24 mouse cellular contexts compared by ENCODE assay signal in the genomic region with DNA sequence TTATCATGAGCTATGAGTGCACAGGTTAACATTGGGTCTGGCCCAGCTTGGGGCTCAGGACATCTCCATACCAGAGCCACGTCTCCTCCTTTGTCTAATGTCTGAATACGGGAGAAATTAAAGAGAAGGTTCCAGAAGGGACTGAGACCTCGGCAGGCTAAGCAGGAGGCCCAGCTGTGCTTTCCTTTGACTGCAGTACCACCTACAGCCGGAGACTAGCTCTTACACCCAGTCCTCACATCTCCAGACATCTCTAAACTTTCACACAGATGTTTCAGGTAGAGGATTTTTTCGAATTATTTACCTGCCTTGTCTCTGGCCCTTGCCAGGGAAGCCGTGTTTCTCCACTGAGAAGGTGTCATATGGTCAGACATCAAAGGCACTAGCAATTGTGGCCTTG. TPM values are rescaled to one million over a fixed set of nuclear protein-coding genes. Genes with fewer than 3 reads are reported as not detected.
DNase-seq lines count a peak whose midpoint lies in the region; ATAC-seq and TF ChIP-seq lines count a peak whose summit lies in the region.
"Had no signal": no experiment of that assay in that cellular context is flagged by ENCODE, and none has a peak within 500 bp of the region (broad histone marks: within the 10 kb centered on the region; RNA-seq: fewer than 3 reads in every experiment).

No protein-coding gene starts in this region.

- H3K4me3 ChIP-seq in forebrain, postnatal 0 days (ENCODE audit: low read depth, low read length), result no peak overlapping the region
- no peak overlapping the region for H3K4me3 ChIP-seq in forebrain, embryonic 16.5 days (replicated peaks; ENCODE audit: low read length)
- H3K4me3 ChIP-seq in kidney, postnatal 0 days (replicated peaks; ENCODE audit: low read depth, low read length), result no peak overlapping the region
- H3K4me3 ChIP-seq in neural tube, embryonic 13.5 days, result no peak overlapping the region
- no peak overlapping the region for H3K4me3 ChIP-seq in stomach, postnatal 0 days (ENCODE audit: low read depth, low read length)
- H3K4me3 ChIP-seq: embryonic facial prominence, embryonic 12.5 days; erythroblast, embryonic 14.5 days; forebrain, embryonic 15.5 days; gastrocnemius, adult 2 months; heart, embryonic 15.5 days; lung, embryonic 15.5 days had no signal

- H3K9ac ChIP-seq in forebrain, postnatal 0 days, result no peak overlapping the region
- H3K9ac ChIP-seq in forebrain, embryonic 16.5 days (replicated peaks; ENCODE audit: low read depth, low read length), result no peak overlapping the region
- H3K9ac ChIP-seq in kidney, postnatal 0 days (ENCODE audit: low read depth, low read length), result no peak overlapping the region
- no peak overlapping the region for H3K9ac ChIP-seq in neural tube, embryonic 13.5 days
- H3K9ac ChIP-seq in stomach, postnatal 0 days (ENCODE audit: low read length), result no peak overlapping the region
- H3K9ac ChIP-seq: embryonic facial prominence, embryonic 12.5 days; forebrain, embryonic 15.5 days; heart, embryonic 15.5 days; liver, embryonic 14.5 days; lung, embryonic 15.5 days had no signal

- H3K27ac ChIP-seq in forebrain, postnatal 0 days (ENCODE audit: low read depth, low read length), result no peak overlapping the region
- no peak overlapping the region for H3K27ac ChIP-seq in forebrain, embryonic 16.5 days (ENCODE audit: low read length)
- H3K27ac ChIP-seq in kidney, postnatal 0 days, result no peak overlapping the region
- no peak overlapping the region for H3K27ac ChIP-seq in neural tube, embryonic 13.5 days (replicated peaks)
- no peak overlapping the region for H3K27ac ChIP-seq in stomach, postnatal 0 days (replicated peaks)
- H3K27ac ChIP-seq: embryonic facial prominence, embryonic 12.5 days; forebrain, embryonic 15.5 days; gastrocnemius, adult 2 months; heart, embryonic 15.5 days; liver, embryonic 14.5 days; lung, embryonic 15.5 days had no signal

- WGBS in forebrain, postnatal 0 days, result 66% methylated on average over 6 of the region's 6 CpGs
- WGBS in forebrain, embryonic 16.5 days, result 67% methylated on average over 6 of the region's 6 CpGs
- WGBS in kidney, postnatal 0 days, result 74% methylated on average over 6 of the region's 6 CpGs
- WGBS in neural tube, embryonic 13.5 days, result 76% methylated on average over 6 of the region's 6 CpGs
- 62% methylated on average over 6 of the region's 6 CpGs for WGBS in stomach, postnatal 0 days

- H3K36me3 ChIP-seq in forebrain, postnatal 0 days (ENCODE audit: insufficient read depth), result no peaks in the 10 kb centered on the region
- no peaks in the 10 kb centered on the region for H3K36me3 ChIP-seq in forebrain, embryonic 16.5 days (ENCODE audit: control insufficient read depth, insufficient read depth)
- no peaks in the 10 kb centered on the region for H3K36me3 ChIP-seq in kidney, postnatal 0 days (ENCODE audit: insufficient read depth, low read length)
- no peaks in the 10 kb centered on the region for H3K36me3 ChIP-seq in neural tube, embryonic 13.5 days
- no peaks in the 10 kb centered on the region for H3K36me3 ChIP-seq in stomach, postnatal 0 days (ENCODE audit: control insufficient read depth, insufficient read depth, low read length)
- H3K36me3 ChIP-seq: embryonic facial prominence, embryonic 12.5 days; forebrain, embryonic 15.5 days; heart, embryonic 15.5 days; lung, embryonic 15.5 days had no signal

- TF ChIP-seq EP300 in stomach, postnatal 0 days (optimal IDR thresholded peaks at IDR 0.05), result no peak

- no peaks in the 10 kb centered on the region for H3K9me3 ChIP-seq in forebrain, postnatal 0 days (ENCODE audit: low read length)
- H3K9me3 ChIP-seq in forebrain, embryonic 16.5 days (ENCODE audit: control insufficient read depth, low read length), result no peaks in the 10 kb centered on the region
- H3K9me3 ChIP-seq in kidney, postnatal 0 days (replicated peaks; ENCODE audit: low read length), result no peaks in the 10 kb centered on the region
- H3K9me3 ChIP-seq in neural tube, embryonic 13.5 days, result no peaks in the 10 kb centered on the region
- H3K9me3 ChIP-seq in stomach, postnatal 0 days (ENCODE audit: control insufficient read depth, low read length), result no peaks in the 10 kb centered on the region
- H3K9me3 ChIP-seq: embryonic facial prominence, embryonic 12.5 days; forebrain, embryonic 15.5 days; heart, embryonic 15.5 days; lung, embryonic 15.5 days had no signal

- peak; percentile 53 for TF ChIP-seq CTCF in forebrain, postnatal 0 days (IDR thresholded peaks at IDR 0.05; ENCODE audit: low read depth)
- peak; percentile 49 for TF ChIP-seq CTCF in kidney, postnatal 0 days (IDR thresholded peaks at IDR 0.05; ENCODE audit: low read depth)
- TF ChIP-seq CTCF in stomach, postnatal 0 days (IDR thresholded peaks at IDR 0.05; ENCODE audit: low read depth), result peak; percentile 48

- DNase-seq in forebrain, postnatal 0 days, result peak; percentile 19
- DNase-seq in kidney, postnatal 0 days (ENCODE audit: low spot score), result peak; percentile 31
- no peak for DNase-seq in kidney, postnatal 14 days
- no peak for DNase-seq in neural tube, embryonic 10.5 days (ENCODE audit: extremely low spot score, low spot score)
- no peak for DNase-seq in stomach, postnatal 0 days (ENCODE audit: low spot score)
- DNase-seq: adrenal gland, postnatal 36 days; cerebellum, adult 9-10 months; gastrocnemius, adult 2 months; heart, postnatal 4 days; kidney, adult 8-10 months; kidney, postnatal 36 days; lung, postnatal 4 days; right cerebral cortex, postnatal 14 days had no signal

- peak; percentile 73 for ATAC-seq in forebrain, postnatal 0 days
- no peak for ATAC-seq in forebrain, embryonic 16.5 days
- no peak for ATAC-seq in kidney, postnatal 0 days (replicated peaks; ENCODE audit: low FRiP score, low read depth)
- 0 out of 2 replicates have a peak, but pooled peaks have one; percentile 27 for ATAC-seq in neural tube, embryonic 13.5 days (ENCODE audit: low read depth)
- ATAC-seq in stomach, postnatal 0 days (ENCODE audit: low FRiP score, low TSS enrichment), result no peak
- ATAC-seq in monocyte, adult 5-6 weeks (replicated peaks; ENCODE audit: insufficient number of reproducible peaks, low FRiP score, low TSS enrichment, poor library complexity, severe bottlenecking), result no peak
- ATAC-seq: forebrain, embryonic 15.5 days had no signal

- H3K4me1 ChIP-seq in forebrain, postnatal 0 days (ENCODE audit: insufficient read depth), result no peaks in the 10 kb centered on the region
- no peaks in the 10 kb centered on the region for H3K4me1 ChIP-seq in forebrain, embryonic 16.5 days (replicated peaks; ENCODE audit: control insufficient read depth, insufficient read depth, low read length)
- H3K4me1 ChIP-seq in kidney, postnatal 0 days (replicated peaks; ENCODE audit: insufficient read depth, low read length), result no peaks in the 10 kb centered on the region
- H3K4me1 ChIP-seq in neural tube, embryonic 13.5 days (replicated peaks), result no peaks in the 10 kb centered on the region
- H3K4me1 ChIP-seq in stomach, postnatal 0 days (replicated peaks; ENCODE audit: control insufficient read depth, insufficient read depth), result no peaks in the 10 kb centered on the region
- H3K4me1 ChIP-seq: embryonic facial prominence, embryonic 12.5 days; forebrain, embryonic 15.5 days; heart, embryonic 15.5 days; lung, embryonic 15.5 days had no signal

- no peaks in the 10 kb centered on the region for H3K27me3 ChIP-seq in forebrain, postnatal 0 days (ENCODE audit: insufficient read depth, low read length)
- H3K27me3 ChIP-seq in forebrain, embryonic 16.5 days (replicated peaks; ENCODE audit: control insufficient read depth, insufficient read depth, low read length), result no peaks in the 10 kb centered on the region
- H3K27me3 ChIP-seq in kidney, postnatal 0 days (ENCODE audit: insufficient read depth, low read length), result no peaks in the 10 kb centered on the region
- no peaks in the 10 kb centered on the region for H3K27me3 ChIP-seq in neural tube, embryonic 13.5 days
- no peaks in the 10 kb centered on the region for H3K27me3 ChIP-seq in stomach, postnatal 0 days (ENCODE audit: control insufficient read depth, insufficient read depth, low read length)
- H3K27me3 ChIP-seq: embryonic facial prominence, embryonic 12.5 days; forebrain, embryonic 15.5 days; heart, embryonic 15.5 days; lung, embryonic 15.5 days had no signal

- no peak overlapping the region for H3K4me2 ChIP-seq in forebrain, postnatal 0 days (ENCODE audit: low read depth)
- no peak overlapping the region for H3K4me2 ChIP-seq in forebrain, embryonic 16.5 days (ENCODE audit: low read length)
- no peak overlapping the region for H3K4me2 ChIP-seq in kidney, postnatal 0 days (ENCODE audit: low read length)
- no peak overlapping the region for H3K4me2 ChIP-seq in neural tube, embryonic 13.5 days
- H3K4me2 ChIP-seq in stomach, postnatal 0 days (replicated peaks; ENCODE audit: low read depth), result no peak overlapping the region
- H3K4me2 ChIP-seq: embryonic facial prominence, embryonic 12.5 days; forebrain, embryonic 15.5 days; heart, embryonic 15.5 days; lung, embryonic 15.5 days had no signal

RNA-seq across cellular contexts. Expression of gene Ano4, which starts 53.9 kb away (rescaled TPM):
- 10.6 and 13.6 TPM in 2 replicates for total RNA-seq in forebrain, postnatal 0 days (2014; rRNA removed)
- polyA plus RNA-seq in forebrain, postnatal 0 days (2015; fragmentation: Nextera tagmentation; extraction: Ambion mirVana), result 3.7 and 4.4 TPM in 2 replicates
- 6.4 and 7.3 TPM in 2 replicates for polyA plus RNA-seq in forebrain, embryonic 16.5 days (2015; fragmentation: Nextera tagmentation; extraction: Ambion mirVana)
- polyA plus RNA-seq in kidney, postnatal 0 days (2015; fragmentation: Nextera tagmentation; extraction: Ambion mirVana), result 2.0 and 2.4 TPM in 2 replicates
- 7.0 and 8.5 TPM in 2 replicates for polyA plus RNA-seq in neural tube, embryonic 13.5 days (2015; fragmentation: Nextera tagmentation; extraction: Ambion mirVana)
- polyA plus RNA-seq in stomach, postnatal 0 days (2015; fragmentation: Nextera tagmentation; extraction: Ambion mirVana), result 0.35 and 0.40 TPM in 2 replicates
- total RNA-seq in monocyte, adult 5-6 weeks (2017), result not detected in 3 replicates
- total RNA-seq: granulocyte monocyte progenitor cell, adult 5-6 weeks; MEL had no signal
- polyA plus RNA-seq: erythroblast, embryonic 14.5 days had no signal

Comparison
In these comparisons a context has a peak if more than half of its experiments do, and no peak if none do; other contexts are left out.
1. ATAC-seq: peak in forebrain, postnatal 0 days (single experiment) and neural tube, embryonic 13.5 days (single experiment); none in forebrain, embryonic 16.5 days (single experiment), kidney, postnatal 0 days (single experiment), stomach, postnatal 0 days (single experiment) and monocyte, adult 5-6 weeks (single experiment).
2. DNase-seq: peak in forebrain, postnatal 0 days (single experiment) and kidney, postnatal 0 days (single experiment); none in kidney, postnatal 14 days (single experiment), neural tube, embryonic 10.5 days (single experiment) and stomach, postnatal 0 days (single experiment).
3. Peak in every context shown above with its lines, with median percentiles within 50 percentile points of each other: CTCF ChIP-seq.